Mouse (Mus musculus) lung, embryonic 15.5 days (tissue): Measurements from ENCODE around the gene Stt3b. TPM values are rescaled to one million over a fixed set of nuclear protein-coding genes. Genes with fewer than 3 reads are reported as not detected.
"Not testable (repeated sequence)": the region's sequence is repeated elsewhere in the genome, so short reads cannot be mapped to it uniquely, and the experiment has no call there.

Experiments used
- ATAC-seq: fragments of 200-750 bp; cut with Nextera tagmentation; 2 replicates; pipeline ENCODE4 v1.8.0; 2017; ENCODE audit warnings: moderate number of reproducible peaks, borderline replicate concordance; ENCODE audit not compliant: low FRiP score, low TSS enrichment; ENCODE audit errors: extremely low read depth
- H3K27ac ChIP-seq: fragments of 300-500 bp; sonication (generic); 2 replicates; pipeline ENCODE4 v1.5.1; 2015; ENCODE audit warnings: moderate library complexity, mild to moderate bottlenecking, inconsistent platforms
- H3K27me3 ChIP-seq: fragments of 300-500 bp; sonication (generic); 2 replicates; pipeline ENCODE4 v1.6.1; 2015; ENCODE audit warnings: inconsistent platforms
- H3K36me3 ChIP-seq: fragments of 300-500 bp; sonication (generic); 2 replicates; pipeline ENCODE4 v1.6.1; 2015; ENCODE audit warnings: inconsistent platforms
- H3K4me1 ChIP-seq: fragments of 300-500 bp; sonication (generic); 2 replicates; pipeline ENCODE4 v1.6.1; 2015; ENCODE audit warnings: inconsistent platforms
- H3K4me2 ChIP-seq: fragments of 300-500 bp; sonication (generic); 2 replicates; pipeline ENCODE4 v1.6.1; 2015; ENCODE audit warnings: inconsistent platforms, mild to moderate bottlenecking, moderate library complexity
- H3K4me3 ChIP-seq: fragments of 300-500 bp; sonication (generic); 2 replicates; pipeline ENCODE4 v1.5.1; 2015; ENCODE audit warnings: mild to moderate bottlenecking, inconsistent platforms
- H3K9ac ChIP-seq: fragments of 300-500 bp; sonication (generic); 2 replicates; pipeline ENCODE4 v1.6.1; 2015; ENCODE audit warnings: inconsistent platforms
- H3K9me3 ChIP-seq: fragments of 300-500 bp; sonication (generic); 2 replicates; pipeline ENCODE4 v1.6.1; 2016; ENCODE audit warnings: inconsistent platforms
- WGBS: fragments of 180-500 bp; shearing (Covaris S2); methylation state at CpG from one replicate; pipeline ENCODE4 v1.1.7; 2015; 5-methylcytosine and 5-hydroxymethylcytosine counted together
- polyA plus RNA-seq: library from polyadenylated mRNA; unstranded; fragments of >200 nt; fragmentation: Nextera tagmentation; extraction: Ambion mirVana; gene quantifications from 2 replicates; pipeline ENCODE4 v1.2.1, GENCODE M21; 2015

Gene Stt3b
- polyA plus RNA-seq, 1 experiment from 2014 or later, result 103 TPM

GRCm38 (mm10) chr9:115287774-115288434 lies 22.3 kb downstream of the Stt3b start:
- H3K27ac ChIP-seq, result no peak overlapping the region
- no peak overlapping the region for H3K4me3 ChIP-seq
- no peak overlapping the region for H3K4me2 ChIP-seq
- WGBS, result 62% methylated on average over 6 of the region's 6 CpGs
- no peaks in the 10 kb centered on the region for H3K27me3 ChIP-seq
- no peak for ATAC-seq
- H3K36me3 ChIP-seq, result no peaks in the 10 kb centered on the region
- no peaks in the 10 kb centered on the region for H3K9me3 ChIP-seq
- H3K4me1 ChIP-seq, result peaks cover 24% of the 10 kb centered on the region
- H3K9ac ChIP-seq, result no peak overlapping the region

GRCm38 (mm10) chr9:115284385-115284784 lies 25.8 kb downstream of the Stt3b start:
- no peak overlapping the region for H3K4me3 ChIP-seq
- no peaks in the 10 kb centered on the region for H3K9me3 ChIP-seq
- no peaks in the 10 kb centered on the region for H3K27me3 ChIP-seq
- H3K4me1 ChIP-seq, result peaks cover 27% of the 10 kb centered on the region
- H3K27ac ChIP-seq, result no peak overlapping the region
- no peak for ATAC-seq
- H3K36me3 ChIP-seq, result peaks cover 4% of the 10 kb centered on the region; the same call in 1 of the 2 replicates
- 76% methylated on average over 4 of the region's 4 CpGs for WGBS
- no peak overlapping the region for H3K9ac ChIP-seq
- no peak overlapping the region for H3K4me2 ChIP-seq

- no peak overlapping the region for H3K27ac ChIP-seq
- peaks cover 13% of the 10 kb centered on the region; the same call in 1 of the 2 replicates for H3K36me3 ChIP-seq
- 82% methylated on average over 4 of the region's 4 CpGs for WGBS
- H3K27me3 ChIP-seq, result no peaks in the 10 kb centered on the region
- no peak overlapping the region for H3K4me3 ChIP-seq
- no peak for ATAC-seq
- H3K9ac ChIP-seq, result no peak overlapping the region
- H3K9me3 ChIP-seq, result no peaks in the 10 kb centered on the region
- peaks cover 27% of the 10 kb centered on the region for H3K4me1 ChIP-seq
- no peak overlapping the region for H3K4me2 ChIP-seq
Measured at GRCm38 (mm10) chr9:115283403-115283802, 26.8 kb downstream of the Stt3b start.

GRCm38 (mm10) chr9:115278641-115279040 lies 31.6 kb downstream of the Stt3b start:
- Histone ChIP-seq H3K27ac (no peak overlapping the region), H3K27me3 (no peaks in the 10 kb centered on the region), H3K4me2 (no peak overlapping the region), H3K9me3 (no peaks in the 10 kb centered on the region), H3K36me3 (peaks cover 48% of the 10 kb centered on the region), H3K4me1 (0 out of 2 replicates have a peak, but pooled peaks cover 3% of the 10 kb centered on the region), H3K4me3 (no peak overlapping the region), H3K9ac (no peak overlapping the region)
- ATAC-seq, result no peak
- 92% methylated on average over 1 of the region's 1 CpGs for WGBS

GRCm38 (mm10) chr9:115274806-115275205 lies 35.4 kb downstream of the Stt3b start:
- WGBS, result 71% methylated on average over 6 of the region's 6 CpGs
- H3K36me3 ChIP-seq, result peaks cover 48% of the 10 kb centered on the region
- no peak overlapping the region for H3K4me2 ChIP-seq
- H3K9ac ChIP-seq, result no peak overlapping the region
- H3K27me3 ChIP-seq, result no peaks in the 10 kb centered on the region
- H3K9me3 ChIP-seq, result no peaks in the 10 kb centered on the region
- H3K4me1 ChIP-seq, result no peaks in the 10 kb centered on the region
- no peak for ATAC-seq
- H3K27ac ChIP-seq, result no peak overlapping the region
- no peak overlapping the region for H3K4me3 ChIP-seq

GRCm38 (mm10) chr9:115273095-115273649 lies 37.0 kb downstream of the Stt3b start:
- H3K27me3 ChIP-seq, result no peaks in the 10 kb centered on the region
- H3K9me3 ChIP-seq, result no peaks in the 10 kb centered on the region
- 82% methylated on average over 7 of the region's 7 CpGs for WGBS
- peaks cover 32% of the 10 kb centered on the region for H3K36me3 ChIP-seq
- ATAC-seq, result no peak
- H3K9ac ChIP-seq, result no peak overlapping the region
- H3K27ac ChIP-seq, result no peak overlapping the region
- no peak overlapping the region for H3K4me2 ChIP-seq
- no peaks in the 10 kb centered on the region for H3K4me1 ChIP-seq
- no peak overlapping the region for H3K4me3 ChIP-seq

GRCm38 (mm10) chr9:115272451-115272850 lies 37.8 kb downstream of the Stt3b start:
- H3K9ac ChIP-seq, H3K4me3 ChIP-seq, ATAC-seq, H3K9me3 ChIP-seq, H3K27me3 ChIP-seq, H3K4me1 ChIP-seq, H3K4me2 ChIP-seq, H3K27ac ChIP-seq: not testable (repeated sequence)
- peaks cover 25% of the 10 kb centered on the region for H3K36me3 ChIP-seq
- WGBS, result 90% methylated on average over 5 of the region's 5 CpGs

- Histone ChIP-seq H3K4me2 (no peak overlapping the region), H3K36me3 (peaks cover 21% of the 10 kb centered on the region), H3K9me3 (no peaks in the 10 kb centered on the region), H3K27me3 (no peaks in the 10 kb centered on the region), H3K27ac (no peak overlapping the region), H3K9ac (no peak overlapping the region), H3K4me3 (no peak overlapping the region), H3K4me1 (no peaks in the 10 kb centered on the region)
- no peak for ATAC-seq
- 76% methylated on average over 3 of the region's 3 CpGs for WGBS
Measured at GRCm38 (mm10) chr9:115271556-115271955, 38.7 kb downstream of the Stt3b start.

GRCm38 (mm10) chr9:115261896-115262295 lies 48.3 kb downstream of the Stt3b start:
- ATAC-seq, result no peak
- H3K36me3 ChIP-seq, result peaks cover 34% of the 10 kb centered on the region

GRCm38 (mm10) chr9:115261456-115261855 lies 48.8 kb downstream of the Stt3b start:
- no peaks in the 10 kb centered on the region for H3K9me3 ChIP-seq
- H3K27me3 ChIP-seq, result no peaks in the 10 kb centered on the region
- H3K27ac ChIP-seq, result no peak overlapping the region
- peaks cover 38% of the 10 kb centered on the region for H3K36me3 ChIP-seq
- no peak overlapping the region for H3K9ac ChIP-seq
- no peaks in the 10 kb centered on the region for H3K4me1 ChIP-seq
- WGBS, result 70% methylated on average over 8 of the region's 8 CpGs
- ATAC-seq, result no peak
- H3K4me2 ChIP-seq, result no peak overlapping the region
- H3K4me3 ChIP-seq, result no peak overlapping the region

More at GRCm38 (mm10) chr9:115261896-115262295, 48.3 kb downstream of the Stt3b start:
- H3K9me3 ChIP-seq, result no peaks in the 10 kb centered on the region
- H3K27me3 ChIP-seq, result no peaks in the 10 kb centered on the region
- no peak overlapping the region for H3K9ac ChIP-seq
- no peak overlapping the region for H3K4me2 ChIP-seq
- H3K4me1 ChIP-seq, result no peaks in the 10 kb centered on the region
- 72% methylated on average over 5 of the region's 5 CpGs for WGBS
- H3K4me3 ChIP-seq, result no peak overlapping the region
- no peak overlapping the region for H3K27ac ChIP-seq

GRCm38 (mm10) chr9:115260464-115260863 lies 49.8 kb downstream of the Stt3b start:
- Histone ChIP-seq H3K36me3 (peaks cover 39% of the 10 kb centered on the region), H3K27ac (no peak overlapping the region), H3K4me3 (no peak overlapping the region), H3K9me3 (no peaks in the 10 kb centered on the region), H3K27me3 (no peaks in the 10 kb centered on the region), H3K4me1 (no peaks in the 10 kb centered on the region), H3K9ac (no peak overlapping the region), H3K4me2 (no peak overlapping the region)
- ATAC-seq, result no peak
- 77% methylated on average over 7 of the region's 7 CpGs for WGBS

- Histone ChIP-seq H3K4me1 (no peaks in the 10 kb centered on the region), H3K9me3 (no peaks in the 10 kb centered on the region), H3K9ac (no peak overlapping the region), H3K36me3 (peaks cover 40% of the 10 kb centered on the region), H3K27ac (no peak overlapping the region), H3K4me2 (no peak overlapping the region), H3K27me3 (no peaks in the 10 kb centered on the region), H3K4me3 (no peak overlapping the region)
- no peak for ATAC-seq
- 83% methylated on average over 4 of the region's 4 CpGs for WGBS
Measured at GRCm38 (mm10) chr9:115259866-115260265, 50.4 kb downstream of the Stt3b start.
